Mouse (Mus musculus): ENCODE measurements at regions not wholly inside any gene's neighbourhood (a gene's known extent, or its start where the extent isn't known, plus 50 kb on each side); places are given as distances from the start of the nearest gene placed in this dataset.

GRCm38 (mm10) chr12:90469754-90470153 lies 268.5 kb downstream of the Dio2 start:
- in situ Hi-C loops (cut with MboI, MseI): loop anchor here in 1 of 2 experiments (10.0 kb wide), 1 partner anchor 1075 kb away; no protein-coding TSS in a partner anchor

GRCm38 (mm10) chr12:90460121-90460520 lies 278.1 kb downstream of the Dio2 start:
- in situ Hi-C loops (cut with MboI, MseI): loop anchor here in 1 of 2 experiments (10.0 kb wide), 1 partner anchor 1085 kb away; no protein-coding TSS in a partner anchor

GRCm38 (mm10) chr12:90440672-90441071 lies 297.6 kb downstream of the Dio2 start:
- in situ Hi-C loops (cut with MboI, MseI): no loop called here

GRCm38 (mm10) chr12:90425276-90426063 lies 312.8 kb downstream of the Dio2 start:
- in situ Hi-C loops (cut with MboI, MseI): no loop called here

GRCm38 (mm10) chr12:90417590-90418221 lies 320.5 kb downstream of the Dio2 start:
- in situ Hi-C loops (cut with MboI, MseI): no loop called here

- in situ Hi-C loops (cut with MboI, MseI): loop anchor here in 1 of 2 experiments (10.0 kb wide), 1 partner anchor 804 kb away; no protein-coding TSS in a partner anchor
These were observed 329.5 kb downstream of the Dio2 start for GRCm38 (mm10) chr12:90408716-90409115.

- in situ Hi-C loops (cut with MboI, MseI): loop anchor here in 1 of 2 experiments (10.0 kb wide), 2 partner anchors 894 to 1294 kb away; no protein-coding TSS in a partner anchor
These were observed 339.7 kb downstream of the Dio2 start for GRCm38 (mm10) chr12:90398564-90398963.
